Mouse (Mus musculus) gastrocnemius, adult 18-20 months (tissue): ENCODE measurements around the gene Nrcam. TPM values are rescaled to one million over a fixed set of nuclear protein-coding genes. Genes with fewer than 3 reads are reported as not detected.
A peak's percentile ranks its signal among the peaks of the same experiment; 100 is the strongest.

Experiments
- DNase-seq: peaks from one replicate; pipeline ENCODE4 v3.0.0; 2021; ENCODE audit warnings: low spot score
- total RNA-seq, 2 experiments: library from RNA; stranded (reverse); gene quantifications; 2 replicates each; pipeline ENCODE4 v1.2.3; 2021

Gene Nrcam
- total RNA-seq, 2 experiments from 2014 or later, result 0.33 to 0.57 TPM

DNA sequence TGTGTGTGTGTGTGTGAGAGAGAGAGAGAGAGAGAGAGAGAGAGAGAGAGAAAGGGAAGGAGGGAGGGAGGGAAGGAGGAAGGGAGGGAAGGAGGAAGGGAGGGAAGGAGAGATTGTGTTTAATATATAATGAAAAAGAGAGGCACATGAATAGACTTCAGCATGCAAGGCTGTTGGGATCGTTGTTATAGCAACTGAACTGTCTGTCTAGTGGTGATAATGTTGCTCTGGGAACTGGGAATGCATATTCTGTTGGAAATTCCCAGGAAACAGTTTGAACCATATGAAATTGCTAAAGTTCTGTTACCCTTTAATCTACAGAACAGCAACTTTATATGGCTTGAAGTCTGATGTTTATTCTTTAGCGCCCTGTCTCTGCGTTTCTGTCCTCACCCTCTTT lies 104.0 kb downstream of the Nrcam start:
- no peak for DNase-seq

DNA sequence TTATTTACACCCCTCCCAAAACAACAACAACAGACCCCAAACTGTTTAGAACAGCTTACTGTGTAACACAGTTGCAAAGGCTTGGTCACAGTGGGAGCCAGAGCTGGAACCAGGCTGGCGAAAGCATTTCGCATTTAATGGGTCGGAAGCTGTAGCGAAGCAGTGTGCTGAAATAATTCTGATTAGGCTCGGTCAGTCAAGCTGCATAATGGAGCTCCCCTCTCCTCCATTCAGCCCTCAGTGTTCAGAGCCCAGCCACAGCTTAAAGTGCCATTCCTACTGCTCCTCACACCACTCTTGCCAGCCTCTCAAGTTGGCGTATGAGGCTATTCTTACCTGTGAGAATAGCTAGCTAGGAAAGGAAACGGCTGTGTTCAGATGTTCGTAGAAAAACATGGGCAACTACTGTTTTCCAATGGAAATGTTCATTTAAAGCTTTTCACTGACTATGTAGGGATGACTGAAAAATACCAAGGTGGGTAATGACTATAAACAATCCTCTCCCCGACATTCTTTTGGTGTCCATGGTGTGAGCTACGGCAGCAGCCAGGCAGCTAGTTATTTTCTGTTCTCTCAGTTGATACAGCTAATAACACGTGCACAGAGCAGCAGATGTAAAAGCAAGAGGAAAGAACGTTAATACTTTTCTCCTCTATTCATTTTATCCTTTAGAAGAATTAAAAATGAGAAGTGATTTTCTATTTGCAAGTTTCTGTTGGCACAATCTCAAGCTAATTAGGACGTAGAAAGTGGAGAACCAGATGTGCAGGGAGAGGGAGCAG lies 108.6 kb downstream of the Nrcam start:
- DNase-seq, result no peak

DNA sequence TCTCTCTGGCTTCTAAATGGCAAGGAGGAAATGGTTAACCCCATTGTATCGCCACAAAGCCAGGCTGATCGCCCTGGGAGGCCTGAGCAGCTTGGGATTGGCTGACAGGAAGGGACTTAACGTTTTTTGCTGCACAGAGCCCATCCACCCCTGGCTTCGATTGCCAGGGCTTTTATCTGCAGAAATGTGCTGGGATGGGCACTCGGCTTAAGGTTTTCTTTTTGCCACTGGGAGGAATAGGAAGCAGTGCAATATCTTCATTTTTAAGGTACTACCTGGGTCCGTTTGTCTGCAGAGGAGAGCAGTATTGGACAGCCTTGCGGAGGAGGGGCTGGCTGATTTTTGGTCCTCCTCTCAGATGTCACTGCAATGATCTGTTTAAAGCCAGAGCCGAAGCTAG lies 110.2 kb downstream of the Nrcam start:
- no peak for DNase-seq

DNA sequence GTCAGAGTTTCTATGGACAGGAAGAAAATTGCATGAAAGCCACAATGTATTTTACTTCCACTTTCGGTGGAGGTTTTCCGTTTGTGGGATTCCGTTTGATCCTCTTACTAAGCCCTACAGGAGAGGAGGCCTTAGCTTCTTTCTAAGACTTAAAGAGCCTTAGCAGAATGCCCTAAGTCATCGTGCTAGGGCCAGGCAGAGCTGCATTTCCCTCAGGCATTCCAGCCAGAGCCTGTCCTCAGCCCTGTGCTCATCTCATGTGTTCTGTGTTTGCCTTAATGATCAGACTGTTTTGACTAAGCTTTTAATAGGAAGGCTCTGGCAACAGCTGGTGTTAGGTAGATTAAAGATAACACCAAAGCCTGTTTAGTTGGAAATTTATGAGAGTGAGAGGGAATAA lies 111.5 kb downstream of the Nrcam start:
- DNase-seq, result no peak

DNA sequence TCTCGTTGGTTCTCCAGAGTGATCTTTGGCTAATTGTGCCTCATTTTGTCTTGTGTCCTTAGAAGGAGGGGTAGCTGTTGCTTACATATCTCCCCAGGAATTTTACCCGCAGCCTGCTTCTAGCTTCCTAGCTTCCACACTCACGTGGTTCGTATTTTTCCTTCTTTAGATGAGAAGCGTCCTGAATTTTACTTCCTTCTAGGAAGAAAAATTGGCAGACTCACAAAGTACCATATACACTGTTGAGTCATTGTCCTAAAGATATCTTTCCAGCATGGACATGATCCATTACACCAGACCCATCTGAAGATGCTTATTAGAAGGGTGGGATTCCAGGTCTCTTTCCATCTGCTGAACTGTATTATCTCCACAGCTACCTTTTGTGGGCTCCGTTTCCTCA lies 122.2 kb downstream of the Nrcam start:
- no peak for DNase-seq

DNA sequence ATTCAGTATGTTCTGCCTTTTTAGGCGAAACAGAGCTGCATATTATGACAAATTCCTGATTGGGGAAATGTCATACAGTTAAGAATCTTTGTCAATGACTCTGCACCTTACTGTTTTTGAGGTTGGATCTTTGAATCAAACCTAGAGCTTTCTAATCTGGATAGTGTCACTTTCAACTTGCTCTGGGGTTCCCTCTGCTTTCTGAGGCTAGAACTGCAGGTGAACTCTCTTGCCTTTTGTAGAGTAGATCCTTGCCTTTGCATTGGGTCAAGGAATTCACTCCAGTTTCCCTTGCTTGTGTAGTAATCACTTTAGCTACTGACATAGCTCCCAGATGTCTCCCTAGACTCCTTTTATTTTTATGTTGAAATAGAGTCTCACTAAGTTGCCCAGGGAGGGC lies 123.1 kb downstream of the Nrcam start:
- no peak for DNase-seq

DNA sequence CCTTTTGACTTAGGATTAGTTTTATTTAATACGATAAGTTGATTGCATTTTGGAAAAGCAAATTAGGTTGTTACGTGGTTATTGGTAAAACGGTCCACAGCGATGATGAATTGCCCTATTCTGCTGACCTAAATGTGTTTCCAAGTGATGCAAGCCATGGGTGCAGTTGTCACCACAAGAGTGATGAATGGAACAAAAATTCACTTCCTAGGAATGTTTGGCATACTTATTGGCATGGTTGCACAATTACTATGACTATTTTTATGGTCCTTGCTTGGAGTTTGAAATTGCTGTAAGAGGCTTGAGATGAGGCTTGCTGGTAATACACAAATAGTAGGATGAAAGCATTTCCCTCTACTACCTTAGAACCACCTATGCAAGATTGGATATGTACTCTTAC lies 125.1 kb downstream of the Nrcam start:
- DNase-seq, result no peak

DNA sequence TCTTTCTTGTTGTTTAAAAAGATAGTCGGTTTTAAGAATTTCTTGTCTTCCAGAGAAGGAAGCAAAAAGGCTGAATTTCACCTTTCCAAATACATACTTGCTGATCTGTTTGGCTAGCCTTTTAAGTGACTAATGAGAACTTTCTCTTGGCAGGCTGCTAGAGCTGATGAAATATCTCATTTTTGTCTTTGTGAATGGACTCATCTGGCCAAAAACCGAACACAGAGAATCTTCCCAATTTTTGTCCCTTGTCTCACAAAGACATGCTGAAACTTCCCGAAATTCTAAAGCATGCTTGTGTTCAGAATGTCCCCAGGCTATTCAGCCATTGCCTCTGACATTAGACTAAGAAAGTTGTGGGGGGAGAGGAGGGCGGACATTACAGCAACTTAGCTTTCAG lies 129.3 kb downstream of the Nrcam start:
- DNase-seq, result peak; percentile 30

DNA sequence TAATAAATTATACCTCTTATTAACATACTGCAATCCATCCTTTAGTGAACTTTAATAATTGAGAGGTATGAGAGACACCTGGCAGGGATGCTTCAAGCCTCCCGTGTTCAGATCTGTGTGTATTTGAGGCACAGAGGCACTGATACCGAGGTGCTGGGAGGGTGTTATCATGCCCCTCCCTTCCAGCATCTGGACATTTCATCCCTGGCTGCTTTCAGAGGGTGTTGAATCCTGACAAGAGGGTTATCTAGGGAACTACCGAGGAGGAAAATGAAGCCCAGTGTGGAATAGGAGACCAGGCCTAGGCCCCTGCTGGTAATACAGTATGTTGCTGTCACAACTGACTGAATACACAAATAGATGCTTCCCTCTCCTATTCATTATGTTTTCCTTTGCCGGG lies 133.8 kb downstream of the Nrcam start:
- no peak for DNase-seq

DNA sequence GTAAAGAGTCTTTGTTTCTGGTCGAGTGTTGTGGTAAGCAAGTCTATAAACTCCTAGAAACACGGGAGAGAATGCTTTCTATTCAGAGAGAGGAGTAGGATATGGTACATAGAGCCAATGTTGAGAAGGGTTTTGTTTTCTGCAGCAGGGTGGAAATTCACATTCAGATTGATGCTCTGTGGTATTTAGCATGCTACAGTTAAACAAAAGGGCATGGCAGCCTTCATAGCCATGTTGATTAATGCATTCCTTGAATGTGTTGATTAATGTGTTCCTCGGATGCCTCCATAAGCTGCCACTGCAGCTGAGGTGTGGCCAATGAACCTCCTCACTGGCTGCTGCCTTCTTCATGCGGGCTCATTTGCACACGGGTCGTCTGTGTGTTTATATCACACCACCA lies 134.3 kb downstream of the Nrcam start:
- DNase-seq, result no peak

DNA sequence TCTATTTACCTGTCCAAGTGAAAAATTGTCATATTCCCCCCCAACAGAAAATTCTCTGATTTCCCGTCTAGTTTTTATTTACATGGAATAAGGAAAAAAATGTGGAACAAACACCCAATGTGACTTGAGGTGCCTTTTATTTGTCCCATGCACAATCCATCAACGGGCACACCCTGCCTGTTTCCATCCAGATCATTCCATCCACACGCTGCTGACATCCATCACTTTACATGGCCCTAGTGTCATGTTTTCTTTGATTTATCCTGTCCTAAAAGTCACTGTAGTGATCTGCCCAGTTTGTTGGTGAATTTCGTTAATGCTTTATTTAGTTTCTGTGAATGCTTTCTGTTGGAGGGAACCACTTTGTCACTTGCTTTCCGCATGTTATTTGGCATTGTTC lies 142.4 kb downstream of the Nrcam start:
- DNase-seq, result no peak

DNA sequence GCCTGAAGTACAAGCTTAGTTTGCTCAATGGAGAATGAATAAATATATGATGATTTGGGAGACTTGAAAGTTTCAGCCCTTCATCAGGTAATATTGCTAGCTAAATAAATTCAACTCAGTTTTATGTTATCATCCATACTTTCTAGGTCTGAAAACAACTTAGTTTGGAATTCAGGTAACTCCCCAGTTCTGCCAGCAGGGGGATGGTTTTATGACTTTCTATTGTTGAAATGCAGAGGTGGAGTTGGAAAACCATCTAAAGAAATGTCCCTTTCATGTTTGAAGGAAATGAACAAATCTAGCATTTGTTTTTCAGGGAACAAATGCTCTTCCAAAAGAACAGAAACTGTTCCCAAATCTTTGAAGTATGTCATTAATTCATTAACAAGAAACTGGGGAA lies 146.7 kb downstream of the Nrcam start:
- no peak for DNase-seq

DNA sequence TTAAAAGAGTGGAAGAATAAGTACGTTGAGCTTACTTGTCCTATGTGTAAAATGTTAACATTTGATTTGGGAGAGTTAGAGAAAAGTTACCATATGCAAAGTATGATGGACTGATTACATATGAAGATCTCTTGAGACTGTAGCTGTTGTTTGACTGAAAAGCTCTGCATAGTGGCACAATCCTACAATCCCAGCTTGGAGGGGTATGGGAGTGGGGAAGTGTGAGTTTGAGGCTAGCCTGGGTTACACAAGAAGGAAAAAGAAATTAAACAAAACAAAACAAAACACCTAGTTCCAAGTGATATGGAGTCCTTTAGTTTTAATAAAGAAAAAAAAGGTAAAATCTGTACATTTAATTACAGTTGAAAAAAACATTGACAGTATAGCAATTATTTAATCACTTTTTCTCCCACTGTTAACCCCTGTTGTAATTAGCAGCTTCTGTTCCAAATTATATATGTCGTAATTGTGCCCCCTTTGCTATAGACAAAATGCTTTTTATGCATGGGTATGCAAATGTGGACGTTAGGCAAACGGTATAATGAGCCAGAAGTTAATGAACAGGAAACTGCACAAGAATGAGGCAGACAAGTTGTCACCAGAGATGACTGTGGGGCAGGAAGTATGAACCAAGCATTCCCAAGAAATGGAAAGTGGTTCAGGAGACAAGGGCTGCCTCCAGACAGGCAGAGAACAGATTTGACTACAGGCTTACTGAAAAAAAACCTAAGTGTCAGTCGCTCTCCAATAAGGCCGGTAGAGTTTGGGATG lies 150.8 kb downstream of the Nrcam start:
- DNase-seq, result no peak

DNA sequence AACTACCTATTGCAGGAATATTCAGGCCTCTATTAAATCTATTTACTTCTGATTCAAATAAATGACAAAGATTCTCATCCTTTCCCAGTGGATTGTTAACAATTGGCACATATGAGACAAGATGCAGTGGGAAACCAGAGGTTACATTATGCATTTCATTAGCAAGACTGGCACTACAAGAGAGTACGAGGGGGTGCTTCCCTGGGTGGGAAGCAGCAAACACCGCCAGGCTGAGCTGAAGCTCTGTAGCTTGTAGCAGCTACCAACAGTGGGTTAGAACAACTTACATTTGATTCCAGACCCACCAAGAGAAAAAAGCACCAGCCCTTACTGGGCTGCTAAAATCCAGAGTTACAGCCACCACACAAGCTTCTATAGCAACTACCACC lies 151.3 kb downstream of the Nrcam start:
- DNase-seq, result no peak

DNA sequence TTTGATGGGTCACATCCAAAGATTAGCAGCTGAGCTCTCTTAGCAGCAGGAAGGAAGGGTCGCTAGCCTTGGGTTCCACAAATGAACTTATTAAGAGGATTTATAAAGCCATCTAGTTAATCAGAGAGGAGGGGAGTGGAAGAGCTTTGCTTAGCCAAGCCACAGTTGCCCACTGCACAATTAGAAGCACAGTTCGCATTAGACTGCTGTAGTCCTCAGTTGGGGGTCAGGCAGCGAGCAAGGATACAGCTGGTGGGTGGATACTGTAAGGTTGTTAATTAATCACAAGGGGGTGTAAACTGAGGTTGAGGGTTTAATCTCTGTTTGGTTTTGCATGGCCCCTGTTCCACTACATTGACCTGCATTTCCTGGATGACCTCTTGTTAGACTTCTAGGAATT lies 152.7 kb downstream of the Nrcam start:
- no peak for DNase-seq

DNA sequence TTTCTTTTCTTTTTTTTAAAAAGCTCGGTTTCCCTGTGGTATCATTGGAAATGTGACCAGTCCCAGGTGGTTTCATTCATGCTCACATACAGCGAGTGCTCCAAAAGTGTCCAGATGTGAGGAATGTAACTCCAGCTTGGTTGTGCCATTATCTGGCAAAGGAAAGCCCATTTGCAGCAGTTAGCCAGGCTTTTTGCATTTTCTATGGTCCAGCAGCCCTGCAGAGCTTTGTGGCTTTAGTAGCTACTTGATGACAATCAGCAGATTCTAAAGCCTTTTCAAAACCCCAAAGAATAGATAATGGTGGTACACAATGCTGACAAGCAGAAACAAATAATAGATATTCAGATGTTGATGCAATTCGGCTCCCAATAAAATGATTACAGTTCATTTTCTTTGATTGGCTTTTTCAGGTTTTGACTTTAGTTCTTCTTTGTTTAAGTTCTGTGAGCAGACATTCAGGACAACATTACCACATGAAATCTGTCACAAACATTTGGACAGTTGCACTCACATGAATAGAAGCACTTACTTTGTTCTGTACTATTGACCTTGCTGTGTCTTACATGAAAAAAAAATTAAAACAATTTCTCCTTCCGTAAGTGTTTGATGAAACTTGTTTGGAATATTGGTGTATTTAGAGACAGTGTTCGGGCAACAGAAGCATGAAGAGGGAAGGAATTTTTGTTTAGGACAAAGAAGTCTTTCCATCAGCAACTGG lies 164.2 kb downstream of the Nrcam start:
- DNase-seq, result no peak

DNA sequence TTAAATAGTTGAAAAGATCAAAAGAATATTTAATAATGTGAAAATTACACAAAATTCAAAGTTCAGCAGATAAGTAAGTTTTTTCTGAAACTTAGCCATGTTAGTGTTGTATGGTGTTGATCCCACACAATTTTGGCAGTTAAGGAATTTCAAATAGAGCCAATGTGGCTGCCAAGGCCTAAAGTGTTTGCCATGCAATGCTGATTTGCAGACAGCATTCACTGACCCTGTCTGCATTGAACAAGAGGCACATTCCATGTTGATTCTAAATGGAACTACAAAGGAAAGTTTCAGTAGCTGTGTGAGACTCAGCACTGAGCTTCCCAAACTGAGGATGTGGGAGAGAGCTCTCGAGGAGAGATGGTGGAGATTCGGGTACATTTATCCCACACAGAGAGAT lies 169.1 kb downstream of the Nrcam start:
- DNase-seq, result no peak

DNA sequence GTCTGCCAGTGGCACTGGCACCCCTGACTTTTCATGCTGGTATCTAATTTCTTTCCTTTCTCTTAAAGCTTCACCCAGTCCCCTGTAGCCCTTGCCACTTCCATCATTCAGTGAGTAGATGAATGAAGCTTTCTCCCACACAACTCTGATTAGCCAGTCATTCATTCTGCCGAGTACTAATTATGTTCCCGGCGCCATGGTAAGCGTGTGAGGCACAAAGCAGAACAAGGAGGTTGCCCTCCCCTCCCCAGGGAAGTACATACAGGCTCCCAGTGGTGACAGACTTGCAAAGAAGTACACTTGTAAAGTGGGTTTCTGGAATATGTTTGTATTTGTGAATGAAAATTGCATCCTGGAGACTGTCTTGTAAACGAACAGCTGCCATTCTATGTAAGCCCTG lies 170.2 kb downstream of the Nrcam start:
- DNase-seq, result no peak

DNA sequence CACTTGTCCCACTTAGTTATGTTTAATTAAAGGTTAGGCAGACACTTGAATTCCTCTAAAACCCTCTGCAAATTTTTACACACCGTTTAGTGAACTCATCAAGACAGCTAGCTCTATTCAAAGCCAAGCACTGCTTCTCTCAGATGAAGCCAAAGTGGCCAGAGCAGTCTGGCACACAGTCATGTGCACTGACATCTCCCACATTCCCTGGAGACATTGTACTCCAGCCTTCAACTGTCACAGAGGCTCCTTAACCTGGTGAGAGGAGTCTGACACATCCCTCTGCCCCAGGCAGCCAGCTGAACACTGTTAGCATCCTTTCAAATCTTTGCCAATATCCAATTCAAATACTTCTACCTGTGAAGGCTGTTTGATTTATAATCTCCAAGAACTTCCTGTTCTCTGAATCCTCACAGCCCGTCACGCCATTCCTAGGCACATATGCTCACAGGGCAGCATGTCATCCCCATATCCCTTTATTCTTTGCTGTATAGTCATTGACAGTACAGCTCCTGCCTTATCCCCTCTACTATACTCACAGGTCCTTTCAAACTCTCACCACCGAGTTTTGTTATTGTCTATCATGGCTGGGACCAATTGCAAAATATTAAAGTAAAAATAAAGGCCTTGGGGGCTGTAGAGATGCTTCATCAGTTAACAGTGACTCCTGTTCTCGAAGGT lies 173.3 kb downstream of the Nrcam start:
- no peak for DNase-seq

DNA sequence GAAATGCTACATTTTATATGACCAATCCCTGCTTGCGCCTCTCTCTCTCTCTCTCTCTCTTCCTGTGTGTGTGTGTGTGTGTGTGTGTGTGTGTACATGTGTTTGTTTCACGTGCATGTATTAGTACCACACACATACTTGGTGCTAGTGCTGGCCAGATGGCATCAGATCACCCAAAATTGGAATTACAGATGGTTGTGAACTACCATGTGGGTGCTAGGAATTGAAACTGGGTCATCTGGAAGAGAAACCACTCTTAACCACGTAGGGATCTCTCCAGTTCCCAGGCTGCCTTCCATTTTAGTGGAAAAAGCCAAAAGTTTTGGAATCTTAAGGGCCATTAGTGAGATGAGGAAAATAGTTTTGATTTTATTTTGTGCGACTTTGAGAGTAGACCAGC lies 175.1 kb downstream of the Nrcam start:
- no peak for DNase-seq

DNA sequence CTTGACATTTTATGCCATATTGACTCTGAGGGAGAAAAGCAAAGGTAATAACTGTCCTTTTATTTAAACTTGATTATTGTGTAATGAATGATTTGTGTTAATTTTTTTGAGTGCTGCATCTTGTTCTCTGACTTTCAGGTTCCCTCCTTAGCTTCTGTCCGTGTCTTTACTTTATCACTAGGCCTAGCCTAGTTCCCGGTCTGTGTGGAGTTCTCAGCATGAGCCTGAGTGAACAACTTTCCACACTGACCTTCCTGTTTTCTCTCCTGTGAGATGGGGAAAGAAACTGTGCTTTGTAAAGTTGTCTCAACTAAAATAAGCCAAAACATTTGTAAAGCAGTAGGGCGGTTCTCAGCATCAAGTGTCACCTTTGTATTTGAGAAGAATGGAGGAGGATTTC lies 179.9 kb downstream of the Nrcam start:
- DNase-seq, result no peak
